Mouse (Mus musculus) Patski (cell line): ENCODE measurements at regions not wholly inside any gene's neighbourhood (a gene's known extent, or its start where the extent isn't known, plus 50 kb on each side); places are given as distances from the start of the nearest gene placed in this dataset.
A peak's percentile ranks its signal among the peaks of the same experiment; 100 is the strongest.
"Not testable (repeated sequence)": the region's sequence is repeated elsewhere in the genome, so short reads cannot be mapped to it uniquely, and the experiment has no call there.

Source experiments
- ATAC-seq: fragments of 100-300 bp; one replicate; pipeline ENCODE4 v1.8.0; 2021
- CTCF ChIA-PET: fragments of 350-600 bp; sonication (Branson Sonifier 250); formaldehyde crosslinking; loops from one replicate; lab custom pipeline; 2022; ENCODE audit warnings: inconsistent platforms; lab: Charles Lee
- POLR2A ChIA-PET: fragments of 350-600 bp; sonication (Branson Sonifier 250); formaldehyde crosslinking; loops from one replicate; lab custom pipeline; 2022; ENCODE audit warnings: antibody characterized with exemption, inconsistent platforms; lab: Charles Lee
- DNase-seq: peaks from one replicate; pipeline ENCODE4 v3.0.0-alpha.2; 2011; ENCODE audit warnings: low read depth, low spot score
- H3K27me3 ChIP-seq: fragments of 371-371 bp; one replicate; pipeline ENCODE4 v1.5.1; 2021
- CTCF ChIP-seq: fragments of 100-300 bp; IDR thresholded peaks from one replicate; pipeline ENCODE4 v1.5.1; 2021
- in situ Hi-C: fragments of 300-500 bp; cut with MboI; formaldehyde crosslinking; loops from 3 replicates; pipeline ENCODE4 v1.11.1; 2018; ENCODE audit warnings: low pct_unique_long_range_greater_than_20kb, mixed read lengths

- CTCF ChIA-PET, H3K27me3 ChIP-seq, POLR2A ChIA-PET, DNase-seq: not testable (repeated sequence)
- in situ Hi-C loops: loop anchor here (10.0 to 25.0 kb wide), 2 partner anchors 262 to 1895 kb away; partner anchors contain the start of gene Magel2
- ATAC-seq: peak; percentile 79
These were observed 352.3 kb upstream of the Snrpn start for GRCm38 (mm10) chr7:60492028-60492995.

GRCm38 (mm10) chr7:60487839-60488454 lies 347.9 kb upstream of the Snrpn start:
- CTCF ChIA-PET, DNase-seq: not testable (repeated sequence)
- in situ Hi-C loops: loop anchor here (5.0 to 25.0 kb wide), 2 partner anchors 101 to 1899 kb away; partner anchors contain the start of gene Magel2

DNA sequence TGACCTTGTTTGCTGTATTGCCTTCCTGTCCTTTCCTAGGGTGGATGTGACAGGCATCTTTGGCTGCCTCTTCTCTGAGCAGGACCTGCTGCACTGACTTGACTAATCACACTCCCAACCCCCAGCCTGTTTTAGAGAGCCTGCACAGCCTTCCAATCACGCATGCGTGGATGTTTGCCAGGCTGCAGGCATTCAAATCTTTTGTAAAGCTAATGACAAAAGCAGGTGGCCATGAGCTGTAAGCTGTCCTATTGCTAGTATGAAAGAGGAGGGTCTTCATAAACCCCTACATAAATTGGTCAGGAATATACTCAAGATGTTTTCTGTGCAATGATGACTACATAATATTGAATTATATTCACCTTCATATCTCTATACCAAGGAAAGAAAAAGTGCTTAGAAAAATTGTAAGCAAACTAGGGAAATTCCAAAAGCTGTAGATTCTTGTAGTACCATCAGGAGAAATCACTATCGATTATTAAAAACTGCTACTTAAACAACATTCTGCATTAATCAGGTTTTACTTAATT lies 310.1 kb upstream of the Snrpn start:
- ATAC-seq, POLR2A ChIA-PET, in situ Hi-C loops, DNase-seq, CTCF ChIA-PET, H3K27me3 ChIP-seq: not testable (repeated sequence)

More at GRCm38 (mm10) chr7:60487839-60488454, 347.9 kb upstream of the Snrpn start:
- POLR2A ChIA-PET, H3K27me3 ChIP-seq, ATAC-seq: not testable (repeated sequence)

- DNase-seq, CTCF ChIA-PET, in situ Hi-C loops, H3K27me3 ChIP-seq, ATAC-seq, POLR2A ChIA-PET: not testable (repeated sequence)
These were observed 309.4 kb upstream of the Snrpn start for GRCm38 (mm10) chr7:60449239-60450073.

- in situ Hi-C loops: no loop called here
- no peaks in the 10 kb centered on the region for H3K27me3 ChIP-seq
- ATAC-seq (no peak), DNase-seq (no peak)
- no peak for TF ChIP-seq CTCF
- POLR2A ChIA-PET: no interaction called here
- CTCF ChIA-PET: no interaction called here
These were observed 298.8 kb upstream of the Snrpn start for GRCm38 (mm10) chr7:60438781-60439180.

GRCm38 (mm10) chr7:60391011-60391863 lies 251.2 kb upstream of the Snrpn start:
- POLR2A ChIA-PET, in situ Hi-C loops, DNase-seq, CTCF ChIA-PET, ATAC-seq, H3K27me3 ChIP-seq: not testable (repeated sequence)

GRCm38 (mm10) chr7:60386957-60387356 lies 246.9 kb upstream of the Snrpn start:
- ATAC-seq, H3K27me3 ChIP-seq, CTCF ChIA-PET, POLR2A ChIA-PET, DNase-seq: not testable (repeated sequence)
- in situ Hi-C loops: loop anchor here (5.0 kb wide), 1 partner anchor 100 kb away; no protein-coding TSS in a partner anchor

DNA sequence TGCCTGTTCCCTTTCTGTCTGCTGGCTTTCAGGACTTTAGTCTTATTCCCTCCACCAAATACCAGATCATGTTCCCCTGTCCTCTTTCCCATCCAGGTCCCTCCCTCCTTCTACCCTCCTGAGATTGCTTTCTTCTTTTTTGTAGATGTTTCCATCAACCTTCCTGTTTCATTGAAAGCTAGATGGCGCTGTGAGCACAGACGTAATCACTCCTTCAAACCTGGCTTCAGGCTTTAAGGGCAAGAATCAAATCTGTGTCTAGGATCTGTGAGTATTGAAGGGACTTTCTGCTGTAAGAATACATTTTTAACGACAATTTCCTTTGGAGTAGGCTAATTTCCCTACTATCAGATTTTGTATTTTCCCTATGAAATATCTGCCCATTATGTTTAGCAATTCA lies 234.0 kb upstream of the Snrpn start:
- CTCF ChIA-PET, ATAC-seq, POLR2A ChIA-PET, H3K27me3 ChIP-seq, DNase-seq: not testable (repeated sequence)
- in situ Hi-C loops: loop anchor here (25.0 kb wide), 1 partner anchor 187 kb away; no protein-coding TSS in a partner anchor

DNA sequence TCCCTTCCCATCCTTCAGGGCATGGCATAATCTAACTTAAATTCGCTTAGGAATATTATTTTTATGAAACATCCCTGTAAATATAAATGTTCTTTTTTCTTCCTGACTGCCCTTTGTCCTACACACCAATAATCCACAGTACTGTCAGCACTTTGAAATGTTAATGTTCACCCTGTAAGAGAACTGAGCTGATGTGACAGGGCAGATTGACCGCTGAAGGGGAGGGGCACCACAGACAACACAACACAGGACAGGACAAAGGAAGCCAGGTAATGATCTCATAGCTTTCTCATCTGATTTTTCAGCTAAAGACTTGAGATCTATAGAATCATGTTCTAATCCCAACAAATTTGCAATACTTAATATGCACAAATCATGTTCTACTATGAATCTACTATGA lies 212.2 kb upstream of the Snrpn start:
- ATAC-seq, H3K27me3 ChIP-seq, POLR2A ChIA-PET, DNase-seq, CTCF ChIA-PET: not testable (repeated sequence)
- in situ Hi-C loops: loop anchor here (25.0 kb wide), 1 partner anchor 165 kb away; no protein-coding TSS in a partner anchor
